Mouse (Mus musculus) embryonic fibroblast, embryonic 13.5 days (primary cell): Measurements from ENCODE around the gene Myh9. TPM values are rescaled to one million over a fixed set of nuclear protein-coding genes. Genes with fewer than 3 reads are reported as not detected.

ENCODE experiments used
- H3K27ac ChIP-seq: 2 replicates; pipeline ENCODE4 v1.5.1; 2012; ENCODE audit warnings: low read length, control low read depth, inconsistent platforms; ENCODE audit not compliant: insufficient read depth
- H3K4me1 ChIP-seq: 2 replicates; pipeline ENCODE4 v1.6.1; 2011; ENCODE audit warnings: low read length; ENCODE audit not compliant: control insufficient read depth, insufficient read depth
- H3K4me3 ChIP-seq: 2 replicates; pipeline ENCODE4 v1.5.1; 2011; ENCODE audit warnings: mild to moderate bottlenecking, control low read depth, low read length; ENCODE audit not compliant: insufficient read depth
- CTCF ChIP-seq: IDR thresholded peaks from 2 replicates; pipeline ENCODE4 v1.5.1; 2011; ENCODE audit warnings: mild to moderate bottlenecking, control low read depth, low read length, moderate library complexity, borderline replicate concordance; ENCODE audit not compliant: insufficient read depth
- POLR2A ChIP-seq: IDR thresholded peaks from 2 replicates; pipeline ENCODE4 v1.6.1; 2011; ENCODE audit warnings: low read depth, mild to moderate bottlenecking, control low read depth, low read length, moderate library complexity
- polyA plus RNA-seq: library from polyadenylated mRNA; stranded (reverse); fragments of >200 nt; gene quantifications from 2 replicates; pipeline ENCODE4 v1.2.4, GENCODE M21; 2011; ENCODE audit warnings: low read depth; ENCODE audit not compliant: missing spikeins, insufficient read length

Gene Myh9
- polyA plus RNA-seq, 1 experiment = 718 TPM

GRCm38 (mm10) chr15:77823196-77823595, 18.8 kb downstream of the Myh9 start:
- Histone ChIP-seq H3K4me3 (no peak overlapping the region), H3K4me1 (peaks cover 68% of the 10 kb centered on the region), H3K27ac (peak overlapping the region; percentile 98)
- TF ChIP-seq CTCF = no peak
- no peak for TF ChIP-seq POLR2A

- TF ChIP-seq CTCF (no peak), POLR2A (no peak)
- Histone ChIP-seq H3K4me3 (no peak overlapping the region), H3K4me1 (peaks cover 68% of the 10 kb centered on the region), H3K27ac (peak overlapping the region; percentile 98)
These were observed 19.3 kb downstream of the Myh9 start for GRCm38 (mm10) chr15:77822671-77823070.

GRCm38 (mm10) chr15:77822057-77822466, 19.9 kb downstream of the Myh9 start:
- TF ChIP-seq CTCF (no peak), POLR2A (no peak)
- H3K4me1 ChIP-seq = peaks cover 73% of the 10 kb centered on the region
- peak overlapping the region; percentile 98 for H3K27ac ChIP-seq
- H3K4me3 ChIP-seq = no peak overlapping the region

DNA sequence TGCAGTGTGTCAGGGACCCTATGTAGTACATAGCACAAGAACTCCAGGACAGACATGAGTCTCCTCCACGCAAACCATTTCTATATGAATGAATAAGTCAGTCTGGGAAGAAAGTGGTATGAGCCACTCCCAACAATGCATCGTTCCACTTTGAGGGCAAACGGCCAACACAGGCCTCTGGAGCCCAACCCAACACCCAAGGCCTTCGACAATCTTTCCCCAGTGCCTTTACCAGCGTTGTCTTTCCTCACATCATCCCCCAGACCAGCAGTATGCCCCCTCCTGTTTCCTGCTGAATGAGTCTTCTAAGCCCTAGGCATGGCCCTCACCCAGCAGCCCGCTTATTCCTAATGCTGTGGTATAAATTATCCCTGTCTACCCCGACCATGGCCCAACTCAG, 20.6 kb downstream of the Myh9 start:
- H3K4me1 ChIP-seq = peaks cover 76% of the 10 kb centered on the region
- H3K4me3 ChIP-seq = no peak overlapping the region
- no peak for TF ChIP-seq CTCF
- TF ChIP-seq POLR2A = 0 out of 2 replicates have a peak, but pooled peaks have one; percentile 32
- peak overlapping the region; percentile 98 for H3K27ac ChIP-seq

DNA sequence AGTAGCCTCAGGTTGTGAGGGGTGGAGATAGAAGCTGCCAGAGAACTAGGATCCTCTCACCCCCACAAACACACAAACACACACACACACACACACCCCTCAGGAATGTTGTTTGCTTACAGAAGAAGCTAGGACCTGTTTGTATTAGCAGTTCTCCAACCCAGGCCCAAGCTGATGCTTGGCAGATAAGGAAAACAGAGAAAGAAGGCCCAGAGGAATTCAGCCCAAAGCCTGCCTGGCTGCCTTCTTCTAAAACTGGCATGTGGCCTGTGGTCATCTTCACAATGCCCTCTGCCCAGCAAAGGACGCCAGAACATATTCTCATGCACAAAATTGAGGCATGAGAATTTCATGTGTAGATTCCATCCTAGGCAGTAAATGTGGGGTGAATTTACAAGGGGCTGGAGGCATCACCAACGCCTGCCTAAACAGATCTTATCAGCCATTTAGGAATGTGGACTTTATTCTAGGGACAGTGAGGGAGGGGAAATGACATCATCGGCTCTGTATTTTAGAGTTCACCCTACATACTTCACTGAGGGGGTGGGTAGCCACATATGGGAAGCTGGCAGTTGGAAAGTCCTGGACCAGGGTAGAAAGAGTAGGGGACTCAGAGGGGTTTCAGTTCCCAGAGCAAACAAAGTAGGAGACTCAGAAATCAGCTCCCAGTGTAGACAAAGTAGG, 21.4 kb downstream of the Myh9 start:
- peaks cover 72% of the 10 kb centered on the region for H3K4me1 ChIP-seq
- H3K27ac ChIP-seq = peak overlapping the region; percentile 98
- H3K4me3 ChIP-seq = no peak overlapping the region
- TF ChIP-seq POLR2A = peak; percentile 36; the same call in 1 of the 2 replicates
- no peak for TF ChIP-seq CTCF

GRCm38 (mm10) chr15:77819894-77820387, 22.0 kb downstream of the Myh9 start:
- TF ChIP-seq CTCF (no peak), POLR2A (no peak)
- Histone ChIP-seq H3K27ac (peak overlapping the region; percentile 98), H3K4me1 (peaks cover 70% of the 10 kb centered on the region)

GRCm38 (mm10) chr15:77818556-77819158, 23.3 kb downstream of the Myh9 start:
- peaks cover 71% of the 10 kb centered on the region for H3K4me1 ChIP-seq
- peak overlapping the region; percentile 98 for H3K27ac ChIP-seq
- no peak overlapping the region for H3K4me3 ChIP-seq
- TF ChIP-seq POLR2A (no peak), CTCF (no peak)

More at GRCm38 (mm10) chr15:77819894-77820387, 22.0 kb downstream of the Myh9 start:
- no peak overlapping the region for H3K4me3 ChIP-seq

DNA sequence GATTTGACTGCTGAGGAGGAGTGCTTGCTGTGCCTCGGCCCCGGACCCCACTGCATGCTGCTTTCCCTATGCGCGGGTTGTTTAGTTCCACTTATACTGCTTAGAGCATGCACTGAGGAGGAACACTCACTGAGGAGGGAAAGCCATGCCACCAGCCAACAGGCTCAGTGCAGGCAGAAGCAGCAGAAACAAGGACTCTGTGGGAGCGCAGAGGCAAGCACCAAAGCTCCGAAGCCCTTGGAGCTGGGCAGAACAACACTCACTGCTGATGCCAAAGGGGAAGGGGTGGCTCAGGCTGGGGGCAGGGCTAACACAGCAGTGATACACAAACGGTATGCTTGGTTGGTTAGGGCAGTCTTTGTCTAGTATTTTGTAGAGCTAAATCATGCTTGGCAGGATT, 24.6 kb downstream of the Myh9 start:
- H3K4me3 ChIP-seq = no peak overlapping the region
- TF ChIP-seq CTCF = no peak
- peaks cover 73% of the 10 kb centered on the region for H3K4me1 ChIP-seq
- H3K27ac ChIP-seq = peak overlapping the region; percentile 86

- no peak overlapping the region for H3K4me3 ChIP-seq
- TF ChIP-seq POLR2A (no peak), CTCF (no peak)
- peaks cover 72% of the 10 kb centered on the region for H3K4me1 ChIP-seq
- peak overlapping the region; percentile 86 for H3K27ac ChIP-seq
These were observed 25.4 kb downstream of the Myh9 start for GRCm38 (mm10) chr15:77816601-77816950.

DNA sequence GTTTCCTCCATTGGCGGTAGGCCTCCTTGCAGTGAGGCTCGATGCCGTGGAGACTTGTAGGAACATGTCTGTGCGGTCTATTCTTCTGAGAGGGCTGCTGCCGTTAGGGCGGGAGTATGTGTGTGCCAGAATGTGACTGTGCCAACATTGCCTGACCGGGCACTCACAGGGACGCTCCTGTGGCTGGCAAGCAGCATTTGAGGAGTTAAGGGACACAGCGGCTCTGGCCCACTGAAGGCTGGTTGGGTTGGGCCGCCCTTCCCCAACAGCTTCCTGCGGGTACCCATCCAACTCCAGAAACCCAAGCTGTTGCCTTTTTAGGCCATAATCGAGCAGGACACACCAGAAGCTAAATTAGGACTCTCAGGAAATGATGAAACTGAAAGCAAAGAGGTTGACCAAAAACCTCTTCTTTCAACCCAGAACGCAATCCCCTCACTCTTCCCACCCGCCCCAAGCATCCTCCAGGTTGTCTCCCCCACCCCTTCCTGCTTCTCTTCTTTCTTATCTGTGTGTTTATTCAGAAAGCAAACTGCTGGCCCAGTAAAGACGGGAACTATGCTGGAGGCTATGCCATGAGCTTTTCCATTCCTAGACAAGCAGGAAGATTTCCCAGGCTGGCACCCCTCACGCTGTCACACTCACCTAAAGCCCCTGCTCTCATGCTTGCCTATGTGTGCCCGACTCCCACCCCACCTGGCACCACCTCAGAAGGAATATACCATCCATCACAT, 25.9 kb downstream of the Myh9 start:
- TF ChIP-seq POLR2A (peak; percentile 24; the same call in 1 of the 2 replicates), CTCF (no peak)
- H3K4me3 ChIP-seq = no peak overlapping the region
- H3K4me1 ChIP-seq = peaks cover 77% of the 10 kb centered on the region
- H3K27ac ChIP-seq = peak overlapping the region; percentile 86
